Mouse (Mus musculus): ENCODE results near the gene Lrr1. TPM values are rescaled to one million over a fixed set of nuclear protein-coding genes. Genes with fewer than 3 reads are reported as not detected.

The Lrr1 gene
- polyA plus RNA-seq, 1 experiment from 2014 or later: 16.8 TPM

GRCm38 (mm10) chr12:69204052-69204833 lies 35.6 kb downstream of the Lrr1 start, which contains the start of gene Gm49384:
Gene Gm49384 (minus strand): TSS chr12:69204267.
- no peak within 1 kb of the TSS for H3K9ac ChIP-seq
- H3K27me3 ChIP-seq: no peaks in the 10 kb centered on the region
- H3K36me3 ChIP-seq: peaks cover 46% of the 10 kb centered on the region
- peaks cover 1% of the 10 kb centered on the region; the same call in 1 of the 2 replicates for H3K4me1 ChIP-seq
- no peak within 1 kb of the TSS for H3K4me3 ChIP-seq (replicated peaks)
- no peaks in the 10 kb centered on the region for H3K9me3 ChIP-seq (replicated peaks)
- no peak within 1 kb of the TSS for H3K4me2 ChIP-seq (replicated peaks)
- no peak for ATAC-seq (ENCODE audit: insufficient number of reproducible peaks, low FRiP score, low TSS enrichment, low read depth)
- H3K27ac ChIP-seq (replicated peaks): no peak within 1 kb of the TSS
- 83% methylated on average over 16 of the region's 16 CpGs for WGBS

GRCm38 (mm10) chr12:69207396-69207795 lies 38.8 kb downstream of the Lrr1 start:
- Histone ChIP-seq H3K27ac (replicated peaks) (no peak overlapping the region), H3K4me1 (no peaks in the 10 kb centered on the region), H3K9ac (no peak overlapping the region), H3K9me3 (replicated peaks) (no peaks in the 10 kb centered on the region), H3K36me3 (peaks cover 41% of the 10 kb centered on the region), H3K4me2 (replicated peaks) (no peak overlapping the region), H3K27me3 (no peaks in the 10 kb centered on the region), H3K4me3 (replicated peaks) (no peak overlapping the region)
- no peak for ATAC-seq (ENCODE audit: insufficient number of reproducible peaks, low FRiP score, low TSS enrichment, low read depth)
- 92% methylated on average over 8 of the region's 8 CpGs for WGBS

GRCm38 (mm10) chr12:69207926-69208325 lies 39.3 kb downstream of the Lrr1 start:
- Histone ChIP-seq H3K36me3 (peaks cover 40% of the 10 kb centered on the region), H3K4me2 (replicated peaks) (no peak overlapping the region), H3K27ac (replicated peaks) (no peak overlapping the region), H3K4me3 (replicated peaks) (no peak overlapping the region), H3K9ac (no peak overlapping the region), H3K4me1 (no peaks in the 10 kb centered on the region), H3K27me3 (no peaks in the 10 kb centered on the region), H3K9me3 (replicated peaks) (no peaks in the 10 kb centered on the region)
- WGBS: 92% methylated on average over 7 of the region's 7 CpGs
- no peak for ATAC-seq (ENCODE audit: insufficient number of reproducible peaks, low FRiP score, low TSS enrichment, low read depth)

- Histone ChIP-seq H3K4me1 (no peaks in the 10 kb centered on the region), H3K4me2 (replicated peaks) (no peak overlapping the region), H3K9ac (no peak overlapping the region), H3K36me3 (peaks cover 42% of the 10 kb centered on the region), H3K4me3 (replicated peaks) (no peak overlapping the region), H3K27ac (replicated peaks) (no peak overlapping the region), H3K27me3 (no peaks in the 10 kb centered on the region), H3K9me3 (replicated peaks) (no peaks in the 10 kb centered on the region)
- ATAC-seq (ENCODE audit: insufficient number of reproducible peaks, low FRiP score, low TSS enrichment, low read depth): no peak
- WGBS: 93% methylated on average over 2 of the region's 2 CpGs
Measured at GRCm38 (mm10) chr12:69208520-69208919, 39.9 kb downstream of the Lrr1 start.

GRCm38 (mm10) chr12:69210056-69210979 lies 41.7 kb downstream of the Lrr1 start:
- Histone ChIP-seq H3K4me1 (no peaks in the 10 kb centered on the region), H3K27me3 (no peaks in the 10 kb centered on the region), H3K9ac (no peak overlapping the region), H3K36me3 (peaks cover 51% of the 10 kb centered on the region), H3K9me3 (replicated peaks) (no peaks in the 10 kb centered on the region), H3K27ac (replicated peaks) (no peak overlapping the region), H3K4me3 (replicated peaks) (no peak overlapping the region), H3K4me2 (replicated peaks) (no peak overlapping the region)
- ATAC-seq (ENCODE audit: insufficient number of reproducible peaks, low FRiP score, low TSS enrichment, low read depth): peak; percentile 82; the same call in 1 of the 2 replicates
- 79% methylated on average over 18 of the region's 18 CpGs for WGBS

GRCm38 (mm10) chr12:69211057-69211456 lies 42.4 kb downstream of the Lrr1 start:
- Histone ChIP-seq H3K9ac (no peak overlapping the region), H3K36me3 (peaks cover 47% of the 10 kb centered on the region)

GRCm38 (mm10) chr12:69213186-69213777 lies 44.7 kb downstream of the Lrr1 start:
- no peak overlapping the region for H3K27ac ChIP-seq (replicated peaks)
- H3K9me3 ChIP-seq (replicated peaks): no peaks in the 10 kb centered on the region
- WGBS: 93% methylated on average over 13 of the region's 13 CpGs
- H3K4me1 ChIP-seq: no peaks in the 10 kb centered on the region
- H3K27me3 ChIP-seq: no peaks in the 10 kb centered on the region
- H3K9ac ChIP-seq: no peak overlapping the region
- peaks cover 40% of the 10 kb centered on the region for H3K36me3 ChIP-seq
- ATAC-seq (ENCODE audit: insufficient number of reproducible peaks, low FRiP score, low TSS enrichment, low read depth): no peak
- no peak overlapping the region for H3K4me3 ChIP-seq (replicated peaks)
- H3K4me2 ChIP-seq (replicated peaks): no peak overlapping the region

More at GRCm38 (mm10) chr12:69211057-69211456, 42.4 kb downstream of the Lrr1 start:
- Histone ChIP-seq H3K4me1 (no peaks in the 10 kb centered on the region), H3K9me3 (replicated peaks) (no peaks in the 10 kb centered on the region), H3K27ac (replicated peaks) (no peak overlapping the region), H3K27me3 (no peaks in the 10 kb centered on the region), H3K4me2 (replicated peaks) (no peak overlapping the region), H3K4me3 (replicated peaks) (no peak overlapping the region)
- 79% methylated on average over 5 of the region's 5 CpGs for WGBS
- ATAC-seq (ENCODE audit: insufficient number of reproducible peaks, low FRiP score, low TSS enrichment, low read depth): no peak

GRCm38 (mm10) chr12:69214393-69214792 lies 45.8 kb downstream of the Lrr1 start:
- no peak overlapping the region for H3K4me3 ChIP-seq (replicated peaks)
- WGBS: 92% methylated on average over 7 of the region's 7 CpGs
- no peaks in the 10 kb centered on the region for H3K9me3 ChIP-seq (replicated peaks)
- peaks cover 39% of the 10 kb centered on the region for H3K36me3 ChIP-seq
- no peak overlapping the region for H3K9ac ChIP-seq
- no peak overlapping the region for H3K4me2 ChIP-seq (replicated peaks)
- H3K27ac ChIP-seq (replicated peaks): no peak overlapping the region
- ATAC-seq (ENCODE audit: insufficient number of reproducible peaks, low FRiP score, low TSS enrichment, low read depth): no peak
- no peaks in the 10 kb centered on the region for H3K4me1 ChIP-seq
- no peaks in the 10 kb centered on the region for H3K27me3 ChIP-seq

- Histone ChIP-seq H3K27me3 (no peaks in the 10 kb centered on the region), H3K4me2 (replicated peaks) (no peak overlapping the region), H3K27ac (replicated peaks) (peak overlapping the region; percentile 49; the same call in 1 of the 2 replicates), H3K36me3 (peaks cover 45% of the 10 kb centered on the region), H3K9ac (no peak overlapping the region), H3K9me3 (replicated peaks) (no peaks in the 10 kb centered on the region), H3K4me3 (replicated peaks) (no peak overlapping the region), H3K4me1 (no peaks in the 10 kb centered on the region)
- ATAC-seq (ENCODE audit: insufficient number of reproducible peaks, low FRiP score, low TSS enrichment, low read depth): no peak
- 84% methylated on average over 3 of the region's 3 CpGs for WGBS
Measured at GRCm38 (mm10) chr12:69215000-69215785, 46.6 kb downstream of the Lrr1 start.

- Histone ChIP-seq H3K27me3 (no peaks in the 10 kb centered on the region), H3K36me3 (peaks cover 56% of the 10 kb centered on the region), H3K27ac (replicated peaks) (no peak overlapping the region), H3K4me2 (replicated peaks) (no peak overlapping the region), H3K9me3 (replicated peaks) (no peaks in the 10 kb centered on the region), H3K4me3 (replicated peaks) (no peak overlapping the region), H3K9ac (no peak overlapping the region), H3K4me1 (no peaks in the 10 kb centered on the region)
- 95% methylated on average over 7 of the region's 7 CpGs for WGBS
- ATAC-seq (ENCODE audit: insufficient number of reproducible peaks, low FRiP score, low TSS enrichment, low read depth): no peak
Measured at GRCm38 (mm10) chr12:69216587-69216986, 48.0 kb downstream of the Lrr1 start.
